Mouse (Mus musculus) retina, adult 2 months (tissue): ENCODE results near the gene Atp6v1a.

Experiments used
- DNase-seq: peaks from one replicate; pipeline ENCODE4 v3.0.0-alpha.2; 2012; ENCODE audit warnings: low read depth, low spot score

The Atp6v1a gene

GRCm38 (mm10) chr16:44138377-44138978, 1.0 kb downstream of the Atp6v1a start:
- no peak for DNase-seq

GRCm38 (mm10) chr16:44136511-44137021, 2.9 kb downstream of the Atp6v1a start:
- DNase-seq = no peak

GRCm38 (mm10) chr16:44133187-44133586, 6.3 kb downstream of the Atp6v1a start:
- no peak for DNase-seq

- DNase-seq = no peak
Observed at GRCm38 (mm10) chr16:44132300-44132699, 7.2 kb downstream of the Atp6v1a start.

GRCm38 (mm10) chr16:44126437-44126836, 13.1 kb downstream of the Atp6v1a start:
- no peak for DNase-seq

GRCm38 (mm10) chr16:44125436-44125835, 14.1 kb downstream of the Atp6v1a start:
- DNase-seq = no peak

- no peak for DNase-seq
Observed at GRCm38 (mm10) chr16:44124713-44125112, 14.8 kb downstream of the Atp6v1a start.

GRCm38 (mm10) chr16:44123786-44124185, 15.7 kb downstream of the Atp6v1a start:
- no peak for DNase-seq

GRCm38 (mm10) chr16:44122982-44123725, 16.4 kb downstream of the Atp6v1a start:
- no peak for DNase-seq

- no peak for DNase-seq
Observed at GRCm38 (mm10) chr16:44122574-44122973, 16.9 kb downstream of the Atp6v1a start.

- no peak for DNase-seq
Observed at GRCm38 (mm10) chr16:44122122-44122521, 17.4 kb downstream of the Atp6v1a start.

- DNase-seq = no peak
Observed at GRCm38 (mm10) chr16:44119753-44120501, 19.6 kb downstream of the Atp6v1a start.

GRCm38 (mm10) chr16:44109002-44109401, 30.5 kb downstream of the Atp6v1a start:
- DNase-seq = no peak

GRCm38 (mm10) chr16:44105211-44105610, 34.3 kb downstream of the Atp6v1a start:
- DNase-seq = no peak

GRCm38 (mm10) chr16:44103806-44104766, 35.4 kb downstream of the Atp6v1a start:
- DNase-seq = no peak

GRCm38 (mm10) chr16:44102925-44103324, 36.6 kb downstream of the Atp6v1a start:
- no peak for DNase-seq

- no peak for DNase-seq
Observed at GRCm38 (mm10) chr16:44101181-44101710, 38.3 kb downstream of the Atp6v1a start.

- no peak for DNase-seq
Observed at GRCm38 (mm10) chr16:44099377-44099776, 40.1 kb downstream of the Atp6v1a start.

GRCm38 (mm10) chr16:44087650-44088049, 51.9 kb downstream of the Atp6v1a start:
- DNase-seq = no peak

- no peak for DNase-seq
Observed at GRCm38 (mm10) chr16:44063025-44063894, 76.2 kb downstream of the Atp6v1a start, which contains the start of gene Gramd1c. TSS of gene Gramd1c (minus strand) at chr16:44063345.
